Mouse (Mus musculus) CH12.LX (cell line): ENCODE results near the gene Ldb3. TPM values are rescaled to one million over a fixed set of nuclear protein-coding genes. Genes with fewer than 3 reads are reported as not detected.

Experiments used
- DNase-seq: peaks from one replicate; pipeline ENCODE4 v3.0.0-alpha.2; 2013; ENCODE audit errors: extremely low read depth
- H3K27ac ChIP-seq: 2 replicates; pipeline ENCODE4 v1.5.1; 2012; ENCODE audit warnings: low read depth, mild to moderate bottlenecking, control low read depth, moderate library complexity; ENCODE audit not compliant: insufficient read depth
- H3K27me3 ChIP-seq: replicated peaks from 2 replicates; pipeline ENCODE3; 2012; ENCODE audit warnings: inconsistent platforms
- H3K36me3 ChIP-seq, 2 experiments: replicated peaks in 1 of 2; 2 replicates each; pipeline versions ENCODE3 to v1.6.1; 2012; ENCODE audit warnings: inconsistent platforms in 1 of 2, low read length in 1 of 2, mild to moderate bottlenecking in 1 of 2, mixed read lengths in 1 of 2, moderate library complexity in 1 of 2; ENCODE audit not compliant: control insufficient read depth in 1 of 2, insufficient read depth in 1 of 2
- H3K4me1 ChIP-seq, 2 experiments: 2 replicates each; pipeline ENCODE4 v1.6.1; 2012; ENCODE audit warnings: inconsistent platforms in 1 of 2, moderate library complexity in 1 of 2; ENCODE audit not compliant: insufficient read depth in 2 of 2, control insufficient read depth in 1 of 2
- H3K4me2 ChIP-seq: 2 replicates; pipeline ENCODE4 v1.6.1; 2012; ENCODE audit warnings: low read depth, mild to moderate bottlenecking, control low read depth; ENCODE audit not compliant: poor library complexity, insufficient read depth, severe bottlenecking
- H3K4me3 ChIP-seq, 3 experiments: fragments of 150-350 bp in 1 of 3; sonication (generic) in 1 of 3; replicated peaks in 1 of 3; 2 replicates each; pipeline versions ENCODE3 to v1.5.1; 2011 to 2012; ENCODE audit warnings: low read depth in 2 of 3, low read length in 2 of 3, mild to moderate bottlenecking in 2 of 3, moderate library complexity in 2 of 3, control low read depth in 1 of 3, improper control_type of control experiment in 1 of 3, inconsistent platforms in 1 of 3, mixed read lengths in 1 of 3; ENCODE audit not compliant: poor library complexity in 1 of 3
- H3K79me2 ChIP-seq: replicated peaks from 2 replicates; pipeline ENCODE4 v1.6.1; 2012; ENCODE audit warnings: mild to moderate bottlenecking, moderate library complexity; ENCODE audit not compliant: control insufficient read depth, poor library complexity, insufficient read depth, severe bottlenecking; ENCODE audit errors: extremely low read depth
- H3K9ac ChIP-seq: 2 replicates; pipeline ENCODE4 v1.6.1; 2012; ENCODE audit warnings: low read depth, mild to moderate bottlenecking, control low read depth, moderate library complexity; ENCODE audit not compliant: insufficient read depth
- H3K9me3 ChIP-seq: replicated peaks from 2 replicates; pipeline ENCODE3; 2012; ENCODE audit warnings: low read length, inconsistent platforms, mixed read lengths
- BHLHE40 ChIP-seq: IDR thresholded peaks from 2 replicates; pipeline ENCODE4 v1.6.1; 2011; ENCODE audit warnings: mild to moderate bottlenecking, low read depth, low read length, improper control_type of control experiment
- CHD1 ChIP-seq: IDR thresholded peaks from 2 replicates; pipeline ENCODE4 v1.6.1; 2012; ENCODE audit warnings: low read depth, low read length, improper control_type of control experiment, inconsistent platforms
- CHD2 ChIP-seq: IDR thresholded peaks from 2 replicates; pipeline ENCODE4 v1.6.1; 2011; ENCODE audit warnings: low read length, improper control_type of control experiment
- CTCF ChIP-seq, 2 experiments: IDR thresholded peaks in 1 of 2; conservative IDR thresholded peaks in 1 of 2; 2 replicates each; pipeline ENCODE4 v1.5.1; 2011 to 2012; ENCODE audit warnings: low read depth in 2 of 2, low read length in 2 of 2, improper control_type of control experiment in 1 of 2, inconsistent platforms in 1 of 2, mild to moderate bottlenecking in 1 of 2, moderate library complexity in 1 of 2
- E2F4 ChIP-seq: IDR thresholded peaks from 2 replicates; pipeline ENCODE4 v1.6.1; 2011; ENCODE audit warnings: low read depth, low read length, improper control_type of control experiment; ENCODE audit not compliant: insufficient replicate concordance
- ELF1 ChIP-seq: IDR thresholded peaks from 2 replicates; pipeline ENCODE4 v1.6.1; 2014; ENCODE audit warnings: low read depth, mild to moderate bottlenecking, inconsistent platforms, low read length, improper control_type of control experiment
- HCFC1 ChIP-seq: IDR thresholded peaks from 2 replicates; pipeline ENCODE4 v1.6.1; 2012; ENCODE audit warnings: low read depth, mild to moderate bottlenecking, inconsistent platforms, low read length, improper control_type of control experiment
- IRF4 ChIP-seq: IDR thresholded peaks from 2 replicates; pipeline ENCODE4 v1.6.1; 2014; ENCODE audit warnings: low read depth, mild to moderate bottlenecking, inconsistent platforms, low read length, improper control_type of control experiment
- JUN ChIP-seq: IDR thresholded peaks from 2 replicates; pipeline ENCODE4 v1.6.1; 2011; ENCODE audit warnings: low read depth, mild to moderate bottlenecking, low read length, improper control_type of control experiment, moderate library complexity; ENCODE audit not compliant: insufficient read depth
- MAFK ChIP-seq: IDR thresholded peaks from 2 replicates; pipeline ENCODE4 v1.6.1; 2011; ENCODE audit warnings: low read length, improper control_type of control experiment; ENCODE audit not compliant: insufficient replicate concordance
- NELFE ChIP-seq: IDR thresholded peaks from 2 replicates; pipeline ENCODE4 v1.6.1; 2011; ENCODE audit warnings: low read depth, low read length, improper control_type of control experiment
- PAX5 ChIP-seq: IDR thresholded peaks from 2 replicates; pipeline ENCODE4 v1.6.1; 2012; ENCODE audit warnings: low read length, inconsistent platforms, mixed read lengths
- POLR2A ChIP-seq: IDR thresholded peaks from 2 replicates; pipeline ENCODE4 v1.6.1; 2011; ENCODE audit warnings: low read depth, mild to moderate bottlenecking, improper control_type of control experiment, low read length
- POLR2AphosphoS2 ChIP-seq: IDR thresholded peaks from 2 replicates; pipeline ENCODE4 v1.6.1; 2011; ENCODE audit warnings: low read depth, low read length, improper control_type of control experiment
- RAD21 ChIP-seq: IDR thresholded peaks from 2 replicates; pipeline ENCODE4 v1.6.1; 2011; ENCODE audit warnings: low read depth, mild to moderate bottlenecking, low read length, improper control_type of control experiment, moderate library complexity
- SIN3A ChIP-seq: IDR thresholded peaks from 2 replicates; pipeline ENCODE4 v1.6.1; 2012; ENCODE audit warnings: low read length, improper control_type of control experiment, inconsistent platforms
- UBTF ChIP-seq: IDR thresholded peaks from 2 replicates; pipeline ENCODE4 v1.6.1; 2012; ENCODE audit warnings: low read depth, mild to moderate bottlenecking, inconsistent platforms, low read length, improper control_type of control experiment, moderate library complexity
- USF2 ChIP-seq: conservative IDR thresholded peaks from 2 replicates; pipeline ENCODE4 v1.6.1; 2011; ENCODE audit warnings: low read depth, low read length, improper control_type of control experiment
- ZKSCAN1 ChIP-seq: IDR thresholded peaks from 2 replicates; pipeline ENCODE4 v1.6.1; 2012; ENCODE audit warnings: low read depth, inconsistent platforms, low read length, improper control_type of control experiment, borderline replicate concordance
- ZMIZ1 ChIP-seq: IDR thresholded peaks from 2 replicates; pipeline ENCODE4 v1.6.1; 2012; ENCODE audit warnings: low read depth, mild to moderate bottlenecking, inconsistent platforms, low read length, improper control_type of control experiment
- ZNF384 ChIP-seq: IDR thresholded peaks from 2 replicates; pipeline ENCODE4 v1.6.1; 2012; ENCODE audit warnings: low read depth, low read length, improper control_type of control experiment, inconsistent platforms
- dilution Hi-C: fragments of 300-500 bp; cut with MboI; formaldehyde crosslinking; loops from 2 replicates; pipeline ENCODE4 v1.14.3; 2020; ENCODE audit warnings: low sequenced_read_pairs; ENCODE audit not compliant: extremely low pct_unique_long_range_greater_than_20kb, extremely low pct_ligation_motif_present
- in situ Hi-C: fragments of 300-500 bp; cut with MboI; formaldehyde crosslinking; loops from 3 replicates; pipeline ENCODE4 v1.14.3; 2019; ENCODE audit warnings: low sequenced_read_pairs, low pct_ligation_motif_present, low pct_unique_long_range_greater_than_20kb, mixed read lengths
- polyA plus RNA-seq: library from polyadenylated mRNA; unstranded; fragments of >175 nt; gene quantifications from 2 replicates; pipeline ENCODE4 v1.2.1, GENCODE M21; 2012; ENCODE audit warnings: low read depth; ENCODE audit not compliant: insufficient read length
- total RNA-seq, 2 experiments: library from RNA; depleted of rRNA; stranded (reverse); fragments of 300-350 nt in 1 of 2; fragments of >200 nt in 1 of 2; gene quantifications; 2 replicates each; pipeline ENCODE4 v1.2.3; 2012 to 2014

The Ldb3 gene
- total and polyA plus RNA-seq, 3 experiments: 0.08 TPM; not detected in 2

DNA sequence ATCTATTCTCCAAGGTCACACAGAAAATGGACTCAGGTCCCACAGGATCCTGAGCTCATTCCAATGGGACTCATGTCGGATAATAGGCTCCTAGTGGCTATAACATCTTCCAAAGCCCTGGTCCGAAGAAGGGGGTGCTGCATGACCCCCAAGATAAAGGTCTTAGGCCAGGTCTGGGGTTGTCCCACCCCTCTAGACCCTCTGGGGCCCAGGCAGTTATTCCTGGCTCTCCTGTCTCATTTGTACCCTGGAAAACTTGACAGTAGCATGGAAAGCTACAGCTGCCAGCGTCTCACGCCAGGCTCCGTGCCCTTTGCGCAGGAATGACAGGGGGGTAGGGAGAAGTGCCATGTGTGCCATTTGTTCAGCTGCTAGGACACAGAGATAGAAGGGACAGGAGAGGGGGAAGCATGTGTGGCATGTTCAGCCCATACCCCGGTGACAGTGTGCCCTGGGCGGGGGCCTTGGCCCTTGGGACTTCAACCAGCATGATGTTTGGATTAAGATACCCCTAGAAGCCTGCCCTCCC, 767 bp upstream of the Ldb3 start:
- no peaks in the 10 kb centered on the region for H3K79me2 ChIP-seq
- DNase-seq: no peak
- dilution Hi-C loops: no loop called here
- no peaks in the 10 kb centered on the region for H3K36me3 ChIP-seq
- peaks cover 6% of the 10 kb centered on the region for H3K9me3 ChIP-seq
- no peak overlapping the region for H3K4me2 ChIP-seq
- TF ChIP-seq POLR2A (no peak), ZMIZ1 (no peak), JUN (no peak), HCFC1 (no peak), ZKSCAN1 (no peak), E2F4 (no peak), USF2 (no peak), POLR2AphosphoS2 (no peak), PAX5 (no peak), IRF4 (no peak), CHD2 (no peak), BHLHE40 (no peak), UBTF (no peak), CHD1 (no peak), SIN3A (no peak), RAD21 (no peak), ELF1 (no peak), NELFE (no peak)
- no peak overlapping the region for H3K27ac ChIP-seq
- in situ Hi-C loops: no loop called here
- no peak overlapping the region for H3K4me3 ChIP-seq
- H3K27me3 ChIP-seq: peaks cover 4% of the 10 kb centered on the region
- no peak overlapping the region for H3K9ac ChIP-seq
- peaks cover 0 to 2% of the 10 kb centered on the region in 2 experiments; a peak in 1 of 4 replicates for H3K4me1 ChIP-seq

DNA sequence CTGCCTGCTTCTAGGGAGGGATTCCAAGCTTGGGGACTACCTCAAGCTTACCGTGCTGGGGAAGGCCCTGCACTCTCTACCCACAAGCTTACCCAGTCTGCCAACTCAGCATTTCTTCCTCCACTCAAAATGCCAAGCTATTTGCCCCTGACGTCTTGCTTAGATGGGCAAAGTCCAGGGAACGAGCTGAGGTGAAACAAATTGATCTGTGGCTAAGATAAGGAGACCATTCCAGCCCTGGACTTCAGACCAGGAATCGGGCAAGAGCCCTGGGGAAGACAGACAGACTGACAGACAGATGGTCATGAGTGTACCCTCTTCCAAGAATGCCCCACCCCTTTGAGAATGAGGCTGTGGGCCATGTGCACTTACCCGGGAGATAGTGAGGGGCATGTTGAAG, 477 bp downstream of the Ldb3 start:
- Histone ChIP-seq H3K9ac (no peak overlapping the region), H3K4me3 (no peak overlapping the region), H3K9me3 (peaks cover 6% of the 10 kb centered on the region), H3K36me3 (no peaks in the 10 kb centered on the region), H3K4me1 (peaks cover 0 to 2% of the 10 kb centered on the region in 2 experiments; a peak in 1 of 4 replicates), H3K4me2 (no peak overlapping the region), H3K27ac (no peak overlapping the region), H3K79me2 (no peaks in the 10 kb centered on the region), H3K27me3 (no peaks in the 10 kb centered on the region)
- DNase-seq: no peak
- in situ Hi-C loops (no loop called here), dilution Hi-C loops (no loop called here)
- no peak for TF ChIP-seq ZNF384
- no peak for TF ChIP-seq HCFC1
- no peak for TF ChIP-seq CTCF (conservative IDR thresholded peaks at IDR 0.05 in 1 of 2, IDR thresholded peaks at IDR 0.05 in 1 of 2; ENCODE audit: low read depth in 2 of 2, low read length in 2 of 2)
- TF ChIP-seq MAFK: 0 out of 2 replicates have a peak, but pooled peaks have one; percentile 26
